Mouse (Mus musculus): ENCODE results near the gene Gng4.

DNA sequence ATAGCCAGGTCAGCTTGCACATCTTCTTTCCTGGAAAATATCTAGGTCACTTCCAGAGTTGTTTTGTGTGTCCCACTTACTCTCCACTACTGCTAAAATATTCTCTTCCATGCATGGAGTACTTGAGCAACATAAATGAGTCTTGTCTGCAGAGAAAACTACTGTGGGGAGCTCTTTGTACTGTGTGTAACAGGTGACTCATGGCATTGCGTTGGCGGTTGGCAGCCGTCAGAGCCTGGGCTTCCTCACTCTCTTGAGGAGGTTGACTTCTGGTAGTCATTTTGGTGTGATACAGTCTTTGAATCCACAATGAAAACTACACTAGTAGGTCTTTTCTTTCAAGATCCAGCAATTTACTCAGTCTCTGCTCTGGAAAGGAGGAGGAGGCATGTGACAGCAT lies 8.1 kb downstream of the Gng4 start:
- TF ChIP-seq POLR2A (IDR thresholded peaks at IDR 0.05; ENCODE audit: low read depth, low read length) (no peak), CTCF (conservative IDR thresholded peaks at IDR 0.05; ENCODE audit: insufficient read depth, insufficient read length, low read depth, low read length) (no peak)

Data from kidney, adult 2 months (tissue).